Mouse (Mus musculus): ENCODE measurements at regions not wholly inside any gene's neighbourhood (a gene's known extent, or its start where the extent isn't known, plus 50 kb on each side); places are given as distances from the start of the nearest gene placed in this dataset.

GRCm38 (mm10) chr14:13146959-13147535, 137.5 kb upstream of the Synpr start:
- no peak overlapping the region for H3K27ac ChIP-seq (replicated peaks)
- no peak overlapping the region for H3K4me2 ChIP-seq
- no peaks in the 10 kb centered on the region for H3K27me3 ChIP-seq (replicated peaks)
- 41% methylated on average over 4 of the region's 4 CpGs for WGBS
- H3K36me3 ChIP-seq, result no peaks in the 10 kb centered on the region
- H3K9me3 ChIP-seq (replicated peaks), result no peaks in the 10 kb centered on the region
- no peak overlapping the region for H3K9ac ChIP-seq (replicated peaks)
- peak; percentile 35; the same call in 1 of the 2 replicates for ATAC-seq (ENCODE audit: low FRiP score)
- H3K4me1 ChIP-seq, result no peaks in the 10 kb centered on the region
- no peak overlapping the region for H3K4me3 ChIP-seq (replicated peaks)

- Histone ChIP-seq H3K9me3 (replicated peaks) (no peaks in the 10 kb centered on the region), H3K4me2 (no peak overlapping the region), H3K4me1 (no peaks in the 10 kb centered on the region), H3K9ac (replicated peaks) (no peak overlapping the region), H3K4me3 (replicated peaks) (no peak overlapping the region), H3K36me3 (no peaks in the 10 kb centered on the region), H3K27me3 (replicated peaks) (no peaks in the 10 kb centered on the region), H3K27ac (replicated peaks) (no peak overlapping the region)
- 81% methylated on average over 1 of the region's 1 CpGs for WGBS
- no peak for ATAC-seq (ENCODE audit: low FRiP score)
Measured at GRCm38 (mm10) chr14:13149617-13150016, 135.0 kb upstream of the Synpr start.

GRCm38 (mm10) chr14:13151672-13152071, 132.9 kb upstream of the Synpr start:
- H3K4me2 ChIP-seq, result no peak overlapping the region
- no peak overlapping the region for H3K27ac ChIP-seq (replicated peaks)
- H3K4me3 ChIP-seq (replicated peaks), result no peak overlapping the region
- no peak overlapping the region for H3K9ac ChIP-seq (replicated peaks)
- ATAC-seq (ENCODE audit: low FRiP score), result no peak
- WGBS, result 97% methylated on average over 1 of the region's 1 CpGs
- no peaks in the 10 kb centered on the region for H3K9me3 ChIP-seq (replicated peaks)
- H3K4me1 ChIP-seq, result no peaks in the 10 kb centered on the region
- H3K27me3 ChIP-seq (replicated peaks), result no peaks in the 10 kb centered on the region
- no peaks in the 10 kb centered on the region for H3K36me3 ChIP-seq

- Histone ChIP-seq H3K9ac (replicated peaks) (no peak overlapping the region), H3K4me3 (replicated peaks) (no peak overlapping the region), H3K27ac (replicated peaks) (no peak overlapping the region), H3K4me1 (no peaks in the 10 kb centered on the region), H3K36me3 (no peaks in the 10 kb centered on the region), H3K9me3 (replicated peaks) (no peaks in the 10 kb centered on the region), H3K27me3 (replicated peaks) (no peaks in the 10 kb centered on the region), H3K4me2 (no peak overlapping the region)
- ATAC-seq (ENCODE audit: low FRiP score), result no peak
- 57% methylated on average over 3 of the region's 3 CpGs for WGBS
Measured at GRCm38 (mm10) chr14:13176149-13176548, 108.4 kb upstream of the Synpr start.

GRCm38 (mm10) chr14:13177906-13178305, 106.7 kb upstream of the Synpr start:
- no peak overlapping the region for H3K27ac ChIP-seq (replicated peaks)
- no peaks in the 10 kb centered on the region for H3K9me3 ChIP-seq (replicated peaks)
- no peak overlapping the region for H3K4me3 ChIP-seq (replicated peaks)
- 95% methylated on average over 1 of the region's 1 CpGs for WGBS
- no peak overlapping the region for H3K9ac ChIP-seq (replicated peaks)
- no peak overlapping the region for H3K4me2 ChIP-seq
- H3K36me3 ChIP-seq, result no peaks in the 10 kb centered on the region
- ATAC-seq (ENCODE audit: low FRiP score), result no peak
- no peaks in the 10 kb centered on the region for H3K4me1 ChIP-seq
- no peaks in the 10 kb centered on the region for H3K27me3 ChIP-seq (replicated peaks)

GRCm38 (mm10) chr14:13190801-13191200, 93.8 kb upstream of the Synpr start:
- Histone ChIP-seq H3K4me1 (no peaks in the 10 kb centered on the region), H3K4me3 (replicated peaks) (no peak overlapping the region), H3K4me2 (no peak overlapping the region), H3K27ac (replicated peaks) (no peak overlapping the region), H3K9ac (replicated peaks) (no peak overlapping the region), H3K36me3 (no peaks in the 10 kb centered on the region), H3K9me3 (replicated peaks) (no peaks in the 10 kb centered on the region), H3K27me3 (replicated peaks) (no peaks in the 10 kb centered on the region)
- ATAC-seq (ENCODE audit: low FRiP score), result no peak
- 63% methylated on average over 1 of the region's 1 CpGs for WGBS

- 19% methylated on average over 1 of the region's 1 CpGs for WGBS
- ATAC-seq (ENCODE audit: low FRiP score), result peak; percentile 53
- no peaks in the 10 kb centered on the region for H3K9me3 ChIP-seq (replicated peaks)
- H3K4me2 ChIP-seq, result no peak overlapping the region
- H3K27ac ChIP-seq (replicated peaks), result no peak overlapping the region
- H3K4me3 ChIP-seq (replicated peaks), result no peak overlapping the region
- H3K4me1 ChIP-seq, result no peaks in the 10 kb centered on the region
- H3K36me3 ChIP-seq, result no peaks in the 10 kb centered on the region
- H3K27me3 ChIP-seq (replicated peaks), result no peaks in the 10 kb centered on the region
- no peak overlapping the region for H3K9ac ChIP-seq (replicated peaks)
Measured at GRCm38 (mm10) chr14:13192746-13193145, 91.8 kb upstream of the Synpr start.

GRCm38 (mm10) chr14:13197330-13197892, 87.2 kb upstream of the Synpr start:
- no peak for ATAC-seq (ENCODE audit: low FRiP score)
- no peaks in the 10 kb centered on the region for H3K4me1 ChIP-seq
- no peaks in the 10 kb centered on the region for H3K9me3 ChIP-seq (replicated peaks)
- WGBS, result 57% methylated on average over 3 of the region's 3 CpGs
- H3K27ac ChIP-seq (replicated peaks), result no peak overlapping the region
- H3K36me3 ChIP-seq, result no peaks in the 10 kb centered on the region
- no peak overlapping the region for H3K4me2 ChIP-seq
- H3K4me3 ChIP-seq (replicated peaks), result no peak overlapping the region
- no peaks in the 10 kb centered on the region for H3K27me3 ChIP-seq (replicated peaks)
- H3K9ac ChIP-seq (replicated peaks), result no peak overlapping the region

- Histone ChIP-seq H3K4me3 (replicated peaks) (no peak overlapping the region), H3K9ac (replicated peaks) (no peak overlapping the region), H3K36me3 (no peaks in the 10 kb centered on the region), H3K27ac (replicated peaks) (no peak overlapping the region), H3K27me3 (replicated peaks) (no peaks in the 10 kb centered on the region), H3K9me3 (replicated peaks) (no peaks in the 10 kb centered on the region), H3K4me2 (no peak overlapping the region), H3K4me1 (no peaks in the 10 kb centered on the region)
- ATAC-seq (ENCODE audit: low FRiP score), result peak; percentile 89
- WGBS, result 41% methylated on average over 1 of the region's 1 CpGs
Measured at GRCm38 (mm10) chr14:13198491-13198890, 86.1 kb upstream of the Synpr start.

- H3K9ac ChIP-seq (replicated peaks), result no peak overlapping the region
- H3K36me3 ChIP-seq, result no peaks in the 10 kb centered on the region
- no peaks in the 10 kb centered on the region for H3K4me1 ChIP-seq
- H3K4me2 ChIP-seq, result no peak overlapping the region
- no peaks in the 10 kb centered on the region for H3K9me3 ChIP-seq (replicated peaks)
- no peak overlapping the region for H3K4me3 ChIP-seq (replicated peaks)
- H3K27me3 ChIP-seq (replicated peaks), result no peaks in the 10 kb centered on the region
- WGBS, result 78% methylated on average over 1 of the region's 1 CpGs
- no peak overlapping the region for H3K27ac ChIP-seq (replicated peaks)
- no peak for ATAC-seq (ENCODE audit: low FRiP score)
Measured at GRCm38 (mm10) chr14:13212658-13213057, 71.9 kb upstream of the Synpr start.

Measured in neural tube, embryonic 15.5 days (tissue).